Mouse (Mus musculus) C2C12 (cell line): ENCODE measurements around the gene Mdm1. TPM values are rescaled to one million over a fixed set of nuclear protein-coding genes. Genes with fewer than 3 reads are reported as not detected.

Experiments used
- H3K27me3 ChIP-seq: one replicate; pipeline ENCODE4 v1.6.1; 2011; ENCODE audit not compliant: control insufficient read depth, insufficient read depth, insufficient read length
- H3K36me3 ChIP-seq: one replicate; pipeline ENCODE4 v1.6.1; 2011; ENCODE audit not compliant: control insufficient read depth, insufficient read depth
- H3K4me3 ChIP-seq: one replicate; pipeline ENCODE4 v1.5.1; 2011; ENCODE audit warnings: mild to moderate bottlenecking, control low read depth; ENCODE audit not compliant: poor library complexity, insufficient read depth, severe bottlenecking
- H3K79me2 ChIP-seq: one replicate; pipeline ENCODE4 v1.6.1; 2011; ENCODE audit not compliant: control insufficient read depth, insufficient read depth
- H3K79me3 ChIP-seq: one replicate; pipeline ENCODE4 v1.6.1; 2011; ENCODE audit warnings: low read depth, control low read depth
- H3ac ChIP-seq: one replicate; pipeline ENCODE3; 2011; ENCODE audit warnings: low read depth; ENCODE audit not compliant: control insufficient read depth, insufficient read length
- CEBPB ChIP-seq: IDR thresholded peaks from one replicate; pipeline ENCODE4 v1.6.1; 2011; ENCODE audit warnings: low read depth, mild to moderate bottlenecking, control low read depth, moderate library complexity
- CTCF ChIP-seq: IDR thresholded peaks from one replicate; pipeline ENCODE4 v1.5.1; 2011; ENCODE audit not compliant: control insufficient read depth, insufficient read depth, insufficient read length
- FOSL1 ChIP-seq: IDR thresholded peaks from one replicate; pipeline ENCODE4 v1.8.0; 2011; ENCODE audit warnings: mild to moderate bottlenecking, low read length; ENCODE audit not compliant: poor library complexity, insufficient read depth, severe bottlenecking
- MAX ChIP-seq: IDR thresholded peaks from one replicate; pipeline ENCODE4 v1.6.1; 2011; ENCODE audit warnings: mild to moderate bottlenecking, control low read depth
- MYOD1 ChIP-seq: IDR thresholded peaks from one replicate; pipeline ENCODE4 v1.6.1; 2011; ENCODE audit warnings: low read depth; ENCODE audit not compliant: control insufficient read depth, insufficient read length
- MYOG ChIP-seq: IDR thresholded peaks from one replicate; pipeline ENCODE4 v1.6.1; 2011; ENCODE audit not compliant: control insufficient read depth, insufficient read length; ENCODE audit errors: extremely low read depth
- USF1 ChIP-seq: IDR thresholded peaks from one replicate; pipeline ENCODE4 v1.6.1; 2011; ENCODE audit warnings: low read depth, mild to moderate bottlenecking, control low read depth, moderate library complexity
- long read RNA-seq, 2 experiments: library from polyadenylated mRNA; unstranded; transcript quantifications; one replicate each; pipeline ENCODE4 v2.0.0; 2019 to 2020
- polyA plus RNA-seq: library from polyadenylated mRNA; unstranded; fragments of >200 nt; fragmentation: generic; extraction: Trizol; gene quantifications from one replicate; pipeline ENCODE4 v1.2.1, GENCODE M21; 2012; ENCODE audit warnings: missing spikeins

The Mdm1 gene
- 7.2 TPM for polyA plus RNA-seq
- long read RNA-seq, experiment 1, partial matches to known transcripts: 0 of 7 reads
- long read RNA-seq, experiment 1, other reads (novel, unspliced or antisense): 1 of 7 reads
- long read RNA-seq, experiment 2, transcript Mdm1-208 (3 exons, 1,318 nt): major isoform, 31 of 154 reads
- long read RNA-seq, experiment 2, transcript Mdm1-201 (14 exons, 3,074 nt): minor isoform, 25 of 154 reads
- long read RNA-seq, experiment 2, transcript Mdm1-204 (14 exons, 2,022 nt): minor isoform, 8 of 154 reads
- long read RNA-seq, experiment 2, transcript Mdm1-202 (15 exons, 2,461 nt): minor isoform, 19 of 154 reads
- long read RNA-seq, experiment 2, partial matches to known transcripts: 7 of 154 reads
- long read RNA-seq, experiment 2, other reads (novel, unspliced or antisense): 59 of 154 reads

- peak within 1 kb of the TSS; percentile 60 for H3K4me3 ChIP-seq
- H3ac ChIP-seq: peak within 1 kb of the TSS; percentile 84
- H3K79me3 ChIP-seq: peaks cover 4% of the 10 kb centered on the region
- no peaks in the 10 kb centered on the region for H3K27me3 ChIP-seq
- no peaks in the 10 kb centered on the region for H3K36me3 ChIP-seq
- H3K79me2 ChIP-seq: peaks cover 9% of the 10 kb centered on the region
- TF ChIP-seq MAX: peak; percentile 41
- no peak for TF ChIP-seq MYOG
Observed at GRCm38 (mm10) chr10:118141018-118141883, at the start of gene Mdm1. Gene Mdm1 (plus strand): TSS chr10:118141811.

- H3K27me3 ChIP-seq: no peaks in the 10 kb centered on the region
- H3K36me3 ChIP-seq: no peaks in the 10 kb centered on the region
- H3ac ChIP-seq: no peak overlapping the region
- H3K79me2 ChIP-seq: no peaks in the 10 kb centered on the region
- no peak overlapping the region for H3K4me3 ChIP-seq
- no peaks in the 10 kb centered on the region for H3K79me3 ChIP-seq
- no peak for TF ChIP-seq CTCF
- no peak for TF ChIP-seq USF1
- no peak for TF ChIP-seq MYOD1
- no peak for TF ChIP-seq FOSL1
- TF ChIP-seq MYOG: no peak
Observed at GRCm38 (mm10) chr10:118092745-118093144, 48.9 kb upstream of the Mdm1 start.

GRCm38 (mm10) chr10:118093728-118094127 lies 47.9 kb upstream of the Mdm1 start:
- Histone ChIP-seq H3K79me2 (no peaks in the 10 kb centered on the region), H3K36me3 (no peaks in the 10 kb centered on the region), H3K27me3 (no peaks in the 10 kb centered on the region), H3K79me3 (no peaks in the 10 kb centered on the region), H3K4me3 (no peak overlapping the region), H3ac (no peak overlapping the region)
- TF ChIP-seq CEBPB (no peak), MAX (no peak), MYOD1 (no peak), FOSL1 (no peak), MYOG (no peak), CTCF (no peak), USF1 (no peak)

GRCm38 (mm10) chr10:118094853-118095252 lies 46.8 kb upstream of the Mdm1 start:
- H3K79me3 ChIP-seq: no peaks in the 10 kb centered on the region
- TF ChIP-seq MYOD1: no peak
- TF ChIP-seq CTCF: no peak
- no peak for TF ChIP-seq CEBPB
- TF ChIP-seq USF1: no peak
- TF ChIP-seq MAX: no peak
- TF ChIP-seq FOSL1: no peak
- no peak for TF ChIP-seq MYOG
- H3K79me2 ChIP-seq: no peaks in the 10 kb centered on the region

GRCm38 (mm10) chr10:118096223-118096622 lies 45.4 kb upstream of the Mdm1 start:
- TF ChIP-seq MYOD1 (no peak), USF1 (no peak), MAX (no peak), CTCF (no peak), FOSL1 (no peak), MYOG (no peak), CEBPB (no peak)

More at GRCm38 (mm10) chr10:118094853-118095252, 46.8 kb upstream of the Mdm1 start:
- no peak overlapping the region for H3K4me3 ChIP-seq
- H3K27me3 ChIP-seq: no peaks in the 10 kb centered on the region
- H3K36me3 ChIP-seq: no peaks in the 10 kb centered on the region
- no peak overlapping the region for H3ac ChIP-seq

More at GRCm38 (mm10) chr10:118096223-118096622, 45.4 kb upstream of the Mdm1 start:
- Histone ChIP-seq H3ac (no peak overlapping the region), H3K36me3 (no peaks in the 10 kb centered on the region), H3K79me3 (no peaks in the 10 kb centered on the region), H3K4me3 (no peak overlapping the region), H3K27me3 (no peaks in the 10 kb centered on the region), H3K79me2 (no peaks in the 10 kb centered on the region)
